In the genomic region with DNA sequence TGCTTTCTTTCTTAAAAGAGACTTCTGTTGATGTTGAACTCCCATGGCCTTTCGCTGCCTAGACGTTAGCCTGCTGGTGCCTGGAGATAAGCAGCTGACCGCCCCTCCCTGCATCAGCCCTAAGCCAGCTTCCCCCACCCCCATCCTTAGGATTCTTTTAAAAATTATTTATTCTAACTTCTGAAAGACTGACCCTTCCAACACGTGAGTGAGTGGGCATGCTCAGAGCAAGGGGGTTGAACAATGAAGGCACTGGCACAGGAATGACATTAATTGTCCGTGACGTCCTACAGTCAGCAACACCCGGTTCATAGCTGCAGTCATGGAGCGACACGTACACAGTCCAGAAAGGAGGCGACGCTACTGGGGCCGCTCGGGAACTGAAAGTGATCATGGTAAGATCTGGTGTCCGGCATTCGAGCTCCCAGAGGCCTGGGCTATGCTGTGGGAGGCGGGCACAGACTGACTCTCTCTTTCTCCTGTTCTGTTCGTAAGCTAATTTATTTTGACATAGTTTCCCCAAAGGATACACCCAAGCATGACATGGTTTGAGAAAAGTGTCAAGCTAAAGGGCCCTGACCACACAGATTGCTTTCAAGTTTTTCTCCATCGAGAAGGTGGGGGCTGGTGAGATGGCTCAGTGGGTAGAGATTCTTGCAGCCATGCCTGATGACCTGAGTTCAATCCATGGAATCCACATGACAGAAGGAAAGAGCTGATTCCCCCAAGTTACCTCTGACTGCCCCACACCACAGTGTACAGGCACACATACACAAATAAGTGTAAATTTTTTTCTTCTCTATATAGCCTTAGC, we compare ENCODE assay signal across 12 mouse cellular contexts. TPM values are rescaled to one million over a fixed set of nuclear protein-coding genes. Genes with fewer than 3 reads are reported as not detected.
DNase-seq lines count a peak whose midpoint lies in the region; ATAC-seq lines count a peak whose summit lies in the region.
"Had no signal": no experiment of that assay in that cellular context is flagged by ENCODE, and none has a peak within 500 bp of the region (broad histone marks: within the 10 kb centered on the region; RNA-seq: fewer than 3 reads in every experiment).

No protein-coding gene starts in this region.

- DNase-seq in heart, adult 9 months (ENCODE audit: low spot score in 2 of 2): no peak
- peak; percentile 66 for DNase-seq in MEL-GATA-1-ER (ENCODE audit: extremely low read depth, low read depth)
- DNase-seq in heart, postnatal 10 days: peak; percentile 6 to 8
- no peak for DNase-seq in embryo, embryonic 10 days (ENCODE audit: low spot score)
- DNase-seq in right cerebral cortex, postnatal 25 days: no peak
- no peak for DNase-seq in kidney, adult 9 months
- DNase-seq: adrenal gland, postnatal 36 days had no signal

- peak; percentile 15; the same call in 1 of the 2 replicates for ATAC-seq in heart, embryonic 14.5 days (ENCODE audit: insufficient number of reproducible peaks, insufficient read depth, low FRiP score, low read depth)
- ATAC-seq in midbrain, embryonic 13.5 days: peak; percentile 53

- H3K36me3 ChIP-seq in heart, embryonic 14.5 days (ENCODE audit: control insufficient read depth, insufficient read depth, low read length): peaks cover 53% of the 10 kb centered on the region
- H3K36me3 ChIP-seq in midbrain, embryonic 13.5 days: peaks cover 64% of the 10 kb centered on the region

- no peak overlapping the region for H3K4me3 ChIP-seq in heart, embryonic 14.5 days (ENCODE audit: control insufficient read depth in 1 of 2, insufficient read depth in 1 of 2, low read depth in 1 of 2, low read length in 2 of 2)
- no peak overlapping the region for H3K4me3 ChIP-seq in midbrain, embryonic 13.5 days (replicated peaks)
- H3K4me3 ChIP-seq: embryonic facial prominence, embryonic 13.5 days had no signal

- no peak overlapping the region for H3K9ac ChIP-seq in heart, embryonic 14.5 days (ENCODE audit: low read length)
- no peak overlapping the region for H3K9ac ChIP-seq in midbrain, embryonic 13.5 days (replicated peaks)
- H3K9ac ChIP-seq: embryonic facial prominence, embryonic 13.5 days had no signal

- no peak overlapping the region for H3K27ac ChIP-seq in heart, embryonic 14.5 days (replicated peaks in 1 of 2; ENCODE audit: control insufficient read depth in 1 of 2, insufficient read depth in 1 of 2, low read depth in 2 of 2, low read length in 2 of 2)
- peak overlapping the region; percentile 61 for H3K27ac ChIP-seq in midbrain, embryonic 13.5 days
- H3K27ac ChIP-seq: embryonic facial prominence, embryonic 13.5 days had no signal

- H3K4me2 ChIP-seq in heart, embryonic 14.5 days (ENCODE audit: low read length): no peak overlapping the region
- H3K4me2 ChIP-seq in midbrain, embryonic 13.5 days (replicated peaks): no peak overlapping the region
- H3K4me2 ChIP-seq: embryonic facial prominence, embryonic 13.5 days had no signal

- WGBS in heart, embryonic 14.5 days: 56% methylated on average over 18 of the region's 18 CpGs
- 46% methylated on average over 18 of the region's 18 CpGs for WGBS in midbrain, embryonic 13.5 days

- H3K27me3 ChIP-seq in heart, embryonic 14.5 days (ENCODE audit: control insufficient read depth, insufficient read depth, low read length): no peaks in the 10 kb centered on the region
- no peaks in the 10 kb centered on the region for H3K27me3 ChIP-seq in midbrain, embryonic 13.5 days
- H3K27me3 ChIP-seq: embryonic facial prominence, embryonic 13.5 days had no signal

- intact Hi-C loops in heart, postnatal 10 days (cut with DNase I): loop anchor here (1.0 kb wide), 1 partner anchor 75 kb away; no protein-coding TSS in a partner anchor

- no peaks in the 10 kb centered on the region; a peak in 1 of 4 replicates for H3K4me1 ChIP-seq in heart, embryonic 14.5 days (ENCODE audit: control insufficient read depth in 2 of 2, insufficient read depth in 2 of 2, low read length in 2 of 2)
- H3K4me1 ChIP-seq in midbrain, embryonic 13.5 days (replicated peaks): peaks cover 71% of the 10 kb centered on the region

- H3K9me3 ChIP-seq in heart, embryonic 14.5 days (ENCODE audit: control insufficient read depth, low read length): no peaks in the 10 kb centered on the region
- H3K9me3 ChIP-seq in midbrain, embryonic 13.5 days: no peaks in the 10 kb centered on the region
- H3K9me3 ChIP-seq: embryonic facial prominence, embryonic 13.5 days had no signal

RNA-seq across cellular contexts. Expression of a gene that starts 25.8 kb away (rescaled TPM):
- not detected in 2 replicates for polyA plus RNA-seq in heart, embryonic 14.5 days (2014; fragmentation: Nextera tagmentation; extraction: Ambion mirVana)
- total RNA-seq in heart, postnatal 10 days (2021): not detected
- not detected in 2 replicates for polyA plus RNA-seq in midbrain, embryonic 13.5 days (2015; fragmentation: Nextera tagmentation; extraction: Ambion mirVana)
- total RNA-seq: adrenal gland, postnatal 36 days; megakaryocyte, adult 5-6 weeks had no signal
- polyA plus RNA-seq: embryonic facial prominence, embryonic 13.5 days; large intestine, adult 2 months had no signal

Comparison
In these comparisons a context has a peak if more than half of its experiments do, and no peak if none do; other contexts are left out.
1. DNase-seq: peak in MEL-GATA-1-ER (single experiment) and heart, postnatal 10 days (2 of 2); none in heart, adult 9 months (0 of 2), embryo, embryonic 10 days (single experiment), right cerebral cortex, postnatal 25 days (single experiment) and kidney, adult 9 months (single experiment).